Mouse (Mus musculus): ENCODE measurements around the gene Mdm2. TPM values are rescaled to one million over a fixed set of nuclear protein-coding genes. Genes with fewer than 3 reads are reported as not detected.
"Not testable (repeated sequence)": the region's sequence is repeated elsewhere in the genome, so short reads cannot be mapped to it uniquely, and the experiment has no call there.

Gene Mdm2
- 60.6 and 66.7 TPM in 2 replicates for polyA plus RNA-seq (2016; fragmentation: Nextera tagmentation; extraction: Ambion mirVana)

GRCm38 (mm10) chr10:117710604-117711141 is at the start of gene Mdm2:
TSS of gene Mdm2 (minus strand) at chr10:117710758.
- Histone ChIP-seq H3K36me3 (peaks cover 36% of the 10 kb centered on the region), H3K4me1 (peaks cover 19% of the 10 kb centered on the region), H3K4me3 (peak within 1 kb of the TSS; percentile 90), H3K27ac (replicated peaks) (peak within 1 kb of the TSS; percentile 100), H3K9me3 (replicated peaks) (no peaks in the 10 kb centered on the region), H3K27me3 (ENCODE audit: low read depth, poor library complexity, severe bottlenecking) (no peaks in the 10 kb centered on the region)
- WGBS, result under 1% methylated on average over 52 of the region's 52 CpGs
- DNase-seq (ENCODE audit: low spot score), result peak; percentile 96

- Histone ChIP-seq H3K27ac (replicated peaks) (no peak overlapping the region), H3K9me3 (replicated peaks) (no peaks in the 10 kb centered on the region), H3K4me1 (no peaks in the 10 kb centered on the region), H3K36me3 (peaks cover 99% of the 10 kb centered on the region), H3K27me3 (ENCODE audit: low read depth, poor library complexity, severe bottlenecking) (no peaks in the 10 kb centered on the region), H3K4me3 (no peak overlapping the region)
- WGBS, result 95% methylated on average over 10 of the region's 10 CpGs
- no peak for DNase-seq (ENCODE audit: low spot score)
Measured at GRCm38 (mm10) chr10:117759844-117760630, 49.5 kb upstream of the Mdm2 start.

DNA sequence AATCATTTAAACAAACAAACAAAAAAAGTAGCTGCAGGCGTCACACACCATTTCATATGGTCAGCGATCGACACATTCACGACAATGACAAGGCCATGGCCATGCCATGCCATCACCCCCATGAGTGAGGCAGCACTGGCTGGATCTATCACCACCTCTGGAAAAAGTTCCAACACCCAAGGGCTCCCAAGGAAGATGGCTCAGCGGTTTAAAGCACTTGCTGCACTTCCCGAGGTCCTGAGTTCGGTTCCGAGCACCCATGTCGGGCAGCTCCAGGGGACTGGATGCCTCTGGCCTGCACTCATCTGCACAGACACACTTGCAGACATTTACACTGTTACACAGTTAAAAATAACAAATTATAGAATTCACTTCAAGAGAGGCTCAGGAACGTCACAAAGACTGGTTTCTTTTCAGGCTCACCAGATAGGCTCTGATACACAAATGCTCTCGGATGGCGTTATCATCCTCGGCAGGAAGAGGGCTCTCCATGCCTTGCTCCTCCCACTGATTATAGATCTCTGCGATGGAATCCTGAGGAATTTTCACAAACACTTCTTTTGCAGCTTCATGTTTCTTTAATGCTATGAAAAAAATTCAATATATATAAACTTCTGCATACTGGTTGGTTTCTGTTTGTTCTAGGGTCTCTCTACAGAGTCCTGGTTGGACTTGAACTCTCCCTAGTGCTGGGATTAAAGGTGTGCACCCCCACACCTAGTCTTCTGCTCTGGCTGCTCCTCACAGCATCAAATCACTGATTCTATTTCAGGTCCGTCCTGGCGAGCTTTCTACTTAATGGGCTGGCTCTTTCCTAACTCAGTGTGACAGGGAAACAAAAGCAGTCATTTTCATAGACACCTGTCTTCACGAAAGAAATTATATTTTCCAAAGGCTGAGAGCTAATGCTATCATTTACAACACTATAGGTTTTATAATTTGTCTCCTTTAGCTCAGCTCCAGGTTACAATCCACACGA is 48.5 kb upstream of the Mdm2 start:
- DNase-seq (ENCODE audit: low spot score), result no peak

GRCm38 (mm10) chr10:117758344-117758743 is 47.8 kb upstream of the Mdm2 start:
- H3K27me3 ChIP-seq (ENCODE audit: low read depth, poor library complexity, severe bottlenecking); H3K4me3 ChIP-seq; DNase-seq (ENCODE audit: low spot score); H3K27ac ChIP-seq (replicated peaks); H3K4me1 ChIP-seq; H3K9me3 ChIP-seq (replicated peaks): not testable (repeated sequence)
- H3K36me3 ChIP-seq, result peaks cover 95% of the 10 kb centered on the region
- WGBS, result 90% methylated on average over 3 of the region's 3 CpGs

More for the DNA sequence above, 48.5 kb upstream of the Mdm2 start:
- Histone ChIP-seq H3K4me3 (no peak overlapping the region), H3K36me3 (peaks cover 99% of the 10 kb centered on the region), H3K4me1 (no peaks in the 10 kb centered on the region), H3K27ac (replicated peaks) (no peak overlapping the region), H3K9me3 (replicated peaks) (no peaks in the 10 kb centered on the region), H3K27me3 (ENCODE audit: low read depth, poor library complexity, severe bottlenecking) (no peaks in the 10 kb centered on the region)
- WGBS, result 92% methylated on average over 18 of the region's 18 CpGs

DNA sequence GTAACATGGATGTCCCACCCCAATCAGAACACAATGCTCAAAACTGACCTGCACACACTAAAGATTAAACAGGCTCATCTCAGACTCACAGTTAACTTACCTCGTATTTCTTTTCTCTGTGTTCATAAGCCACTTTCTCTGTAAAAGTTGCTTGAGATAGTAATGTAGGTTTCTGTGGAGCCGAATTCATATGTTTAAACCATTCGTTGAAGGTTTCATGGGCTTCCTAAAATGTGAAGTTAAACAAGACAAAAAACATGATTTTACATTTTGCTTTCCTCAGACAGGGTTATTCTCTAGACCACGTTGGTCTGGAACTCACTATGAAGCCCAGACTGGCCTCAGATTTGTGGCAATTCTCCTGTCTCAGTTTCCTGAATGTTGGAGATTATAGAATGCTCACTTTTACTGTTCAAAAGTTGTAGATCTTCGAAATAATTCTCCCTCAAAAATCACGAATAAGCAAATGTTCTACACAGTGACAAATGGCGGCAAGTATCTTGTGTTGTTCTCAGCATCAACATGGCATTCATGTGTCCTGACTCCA is 47.3 kb upstream of the Mdm2 start:
- Histone ChIP-seq H3K36me3 (peaks cover 95% of the 10 kb centered on the region), H3K27me3 (ENCODE audit: low read depth, poor library complexity, severe bottlenecking) (no peaks in the 10 kb centered on the region), H3K4me3 (no peak overlapping the region), H3K27ac (replicated peaks) (no peak overlapping the region), H3K9me3 (replicated peaks) (no peaks in the 10 kb centered on the region), H3K4me1 (no peaks in the 10 kb centered on the region)
- no peak for DNase-seq (ENCODE audit: low spot score)
- WGBS, result 97% methylated on average over 7 of the region's 7 CpGs

GRCm38 (mm10) chr10:117757259-117757658 is 46.7 kb upstream of the Mdm2 start:
- Histone ChIP-seq H3K27me3 (ENCODE audit: low read depth, poor library complexity, severe bottlenecking) (no peaks in the 10 kb centered on the region), H3K27ac (replicated peaks) (no peak overlapping the region), H3K9me3 (replicated peaks) (no peaks in the 10 kb centered on the region), H3K4me1 (no peaks in the 10 kb centered on the region), H3K36me3 (peaks cover 95% of the 10 kb centered on the region), H3K4me3 (no peak overlapping the region)
- DNase-seq (ENCODE audit: low spot score), result no peak
- WGBS, result 93% methylated on average over 1 of the region's 1 CpGs

DNA sequence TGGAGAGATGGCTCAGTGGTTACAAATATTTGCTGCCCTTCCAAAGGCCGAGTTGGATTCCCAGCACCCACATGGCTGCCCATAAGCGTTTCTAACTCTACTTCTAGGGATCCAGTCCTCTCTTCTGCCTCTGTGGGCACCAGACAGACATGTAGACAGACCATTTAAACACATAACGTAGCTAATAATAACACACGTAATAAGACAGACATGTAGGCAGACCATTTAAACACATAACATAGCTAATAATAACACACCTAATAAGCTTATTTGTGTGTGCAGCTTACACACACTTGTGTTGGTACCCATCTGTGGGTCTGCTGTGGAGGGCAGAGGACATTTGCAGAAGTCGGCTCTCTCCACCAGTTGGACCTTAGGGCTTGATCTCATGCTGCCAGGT is 46.2 kb upstream of the Mdm2 start:
- no peak overlapping the region for H3K27ac ChIP-seq (replicated peaks)
- H3K9me3 ChIP-seq (replicated peaks), result no peaks in the 10 kb centered on the region
- no peaks in the 10 kb centered on the region for H3K4me1 ChIP-seq
- no peak for DNase-seq (ENCODE audit: low spot score)
- 93% methylated on average over 5 of the region's 5 CpGs for WGBS
- H3K27me3 ChIP-seq (ENCODE audit: low read depth, poor library complexity, severe bottlenecking), result no peaks in the 10 kb centered on the region
- no peak overlapping the region for H3K4me3 ChIP-seq
- peaks cover 95% of the 10 kb centered on the region for H3K36me3 ChIP-seq

DNA sequence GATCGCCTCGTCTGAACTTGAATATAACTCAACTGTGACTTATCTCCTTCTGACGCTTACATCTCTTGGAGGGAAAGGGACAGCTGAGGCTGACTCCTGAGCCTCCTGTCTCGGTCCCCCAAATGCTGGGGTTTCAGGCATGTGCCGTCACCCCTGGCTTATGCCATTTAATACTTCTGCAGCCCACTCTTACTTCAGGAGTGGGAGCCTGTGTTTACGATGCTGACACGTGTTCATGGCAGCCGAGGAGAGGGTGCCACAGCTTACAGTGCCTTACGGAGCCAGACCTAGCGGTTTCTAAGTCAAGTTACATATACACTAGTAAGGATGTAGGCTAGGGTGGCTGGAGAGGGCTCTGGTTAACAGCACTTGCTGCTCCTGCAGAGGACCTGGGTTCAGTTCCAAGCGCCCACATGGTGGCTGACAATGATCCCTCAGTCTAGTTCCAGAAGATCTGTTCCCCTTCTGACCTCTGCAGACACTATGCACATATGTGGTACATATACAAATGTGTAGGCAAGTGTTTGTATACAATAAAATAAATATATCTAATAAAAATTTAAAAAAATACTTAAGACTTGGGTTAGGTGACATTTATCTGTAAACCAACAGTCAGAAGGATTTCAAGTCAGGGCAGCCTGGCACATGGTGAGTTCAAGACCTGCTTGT is 45.4 kb upstream of the Mdm2 start:
- no peaks in the 10 kb centered on the region for H3K9me3 ChIP-seq (replicated peaks)
- no peaks in the 10 kb centered on the region for H3K27me3 ChIP-seq (ENCODE audit: low read depth, poor library complexity, severe bottlenecking)
- 96% methylated on average over 11 of the region's 11 CpGs for WGBS
- H3K4me3 ChIP-seq, result no peak overlapping the region
- DNase-seq (ENCODE audit: low spot score), result no peak
- no peaks in the 10 kb centered on the region for H3K4me1 ChIP-seq
- H3K36me3 ChIP-seq, result peaks cover 95% of the 10 kb centered on the region
- no peak overlapping the region for H3K27ac ChIP-seq (replicated peaks)

GRCm38 (mm10) chr10:117755086-117755798 is 44.7 kb upstream of the Mdm2 start:
- WGBS, result 92% methylated on average over 13 of the region's 13 CpGs
- Histone ChIP-seq H3K9me3 (replicated peaks) (no peaks in the 10 kb centered on the region), H3K27ac (replicated peaks) (no peak overlapping the region), H3K4me1 (no peaks in the 10 kb centered on the region), H3K27me3 (ENCODE audit: low read depth, poor library complexity, severe bottlenecking) (no peaks in the 10 kb centered on the region), H3K4me3 (no peak overlapping the region), H3K36me3 (peaks cover 95% of the 10 kb centered on the region)
- DNase-seq (ENCODE audit: low spot score), result no peak

DNA sequence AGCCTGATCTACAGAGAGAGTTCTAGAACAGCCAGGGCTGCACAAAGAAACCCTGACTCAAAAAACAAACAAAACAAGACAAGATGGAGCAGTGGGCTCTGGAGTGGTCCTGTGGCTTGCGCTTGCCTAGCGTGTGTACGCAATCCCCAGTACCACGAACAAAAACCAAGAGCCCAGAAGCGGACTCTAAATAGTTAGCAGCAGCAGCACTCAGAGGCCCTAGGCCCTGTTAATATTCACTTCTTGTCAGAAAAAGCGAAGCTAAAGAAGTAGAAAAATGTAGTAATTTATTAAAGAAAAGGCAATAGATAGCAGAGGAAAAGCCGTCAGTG is 44.0 kb upstream of the Mdm2 start:
- Histone ChIP-seq H3K36me3 (peaks cover 95% of the 10 kb centered on the region), H3K9me3 (replicated peaks) (no peaks in the 10 kb centered on the region), H3K4me1 (no peaks in the 10 kb centered on the region), H3K4me3 (no peak overlapping the region), H3K27ac (replicated peaks) (no peak overlapping the region), H3K27me3 (ENCODE audit: low read depth, poor library complexity, severe bottlenecking) (no peaks in the 10 kb centered on the region)
- DNase-seq (ENCODE audit: low spot score), result no peak
- 96% methylated on average over 7 of the region's 7 CpGs for WGBS

DNA sequence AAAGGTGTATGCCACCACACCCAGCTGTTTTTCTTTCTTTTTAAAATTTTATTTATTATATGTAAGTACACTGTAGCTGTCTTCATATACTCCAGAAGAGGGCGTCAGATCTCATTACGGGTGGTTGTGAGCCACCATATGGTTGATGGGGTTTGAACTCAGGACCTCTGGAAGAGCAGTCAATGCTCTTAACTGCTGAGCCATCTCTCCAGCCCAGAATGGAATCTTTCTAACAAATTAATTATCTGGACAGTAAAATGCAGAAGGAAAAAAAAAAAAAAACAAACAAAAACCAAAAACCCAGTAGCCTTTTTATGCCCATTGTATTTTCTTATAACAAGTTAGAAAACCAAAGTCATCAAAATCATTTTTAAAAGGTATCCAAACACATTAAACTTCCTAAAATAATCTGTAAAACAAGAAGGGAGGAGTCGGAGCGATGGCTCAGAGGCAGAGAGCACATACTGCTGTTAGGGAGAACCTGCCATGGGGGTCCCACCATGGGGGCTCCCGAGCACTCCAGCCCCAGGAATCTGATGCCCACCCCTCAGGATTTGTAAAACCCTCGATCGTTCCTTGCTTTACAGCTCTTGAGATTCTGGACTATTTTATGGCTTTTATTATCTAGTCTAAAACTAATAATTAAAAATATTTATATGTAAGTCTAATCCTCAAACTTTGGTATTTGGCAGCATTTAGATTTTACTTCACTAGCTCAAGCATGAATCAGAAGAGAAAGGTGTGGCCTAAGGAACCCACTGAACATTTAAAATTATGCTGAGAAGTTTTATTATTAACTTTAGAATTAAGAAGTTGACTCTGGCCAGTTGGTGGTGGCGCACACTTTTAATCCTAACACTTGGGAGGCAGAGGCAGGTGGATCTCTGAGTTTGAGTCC is 43.4 kb upstream of the Mdm2 start:
- Histone ChIP-seq H3K9me3 (replicated peaks) (no peaks in the 10 kb centered on the region), H3K27me3 (ENCODE audit: low read depth, poor library complexity, severe bottlenecking) (no peaks in the 10 kb centered on the region), H3K4me3 (no peak overlapping the region), H3K36me3 (peaks cover 95% of the 10 kb centered on the region), H3K4me1 (no peaks in the 10 kb centered on the region), H3K27ac (replicated peaks) (no peak overlapping the region)
- 95% methylated on average over 8 of the region's 8 CpGs for WGBS
- no peak for DNase-seq (ENCODE audit: low spot score)
